Mouse (Mus musculus): ENCODE measurements at regions not wholly inside any gene's neighbourhood (a gene's known extent, or its start where the extent isn't known, plus 50 kb on each side); places are given as distances from the start of the nearest gene placed in this dataset.
A peak's percentile ranks its signal among the peaks of the same experiment; 100 is the strongest.

DNA sequence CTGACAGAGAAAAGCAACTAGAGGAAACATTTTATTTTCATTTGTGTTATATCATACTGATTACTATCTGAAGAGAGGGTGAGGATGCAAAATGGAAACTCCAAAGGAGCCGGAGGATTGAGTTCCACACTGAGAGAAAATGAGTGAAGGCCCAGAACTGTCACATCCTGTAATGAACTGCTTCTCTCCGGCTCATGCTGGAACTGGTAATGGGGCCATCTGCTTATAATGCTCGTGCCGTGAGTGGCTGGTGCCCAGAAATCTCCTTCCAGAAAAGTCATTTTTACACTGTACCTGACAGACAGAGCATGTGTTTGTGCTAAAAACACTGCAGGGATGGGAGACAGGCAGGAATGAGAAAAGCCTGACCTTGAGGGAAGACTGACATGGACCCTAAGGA, 483.5 kb upstream of the Pkdcc start:
- DNase-seq (ENCODE audit: low spot score) = no peak

GRCm38 (mm10) chr17:82742445-82742844, 472.6 kb upstream of the Pkdcc start:
- no peak for DNase-seq (ENCODE audit: low spot score)

DNA sequence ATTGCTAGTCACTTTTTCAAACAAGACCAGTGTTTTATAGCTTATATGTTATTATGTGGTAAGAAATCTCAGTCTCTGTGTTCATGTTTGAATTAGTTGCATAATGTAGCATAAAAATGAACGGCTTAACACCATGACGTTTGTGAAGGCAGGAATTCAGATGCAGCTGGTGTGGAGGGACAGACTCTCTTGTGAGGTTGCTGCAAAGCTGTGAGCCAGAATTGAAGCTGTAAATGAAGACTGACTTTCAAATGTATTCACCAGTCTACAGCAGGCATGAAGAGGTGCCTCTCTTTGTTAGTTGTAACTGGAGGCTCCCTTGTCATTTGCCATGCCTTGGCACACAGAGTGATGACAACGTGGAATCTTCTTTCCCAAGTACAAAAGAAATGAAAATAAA, 457.7 kb upstream of the Pkdcc start:
- DNase-seq (ENCODE audit: low spot score) = no peak

DNA sequence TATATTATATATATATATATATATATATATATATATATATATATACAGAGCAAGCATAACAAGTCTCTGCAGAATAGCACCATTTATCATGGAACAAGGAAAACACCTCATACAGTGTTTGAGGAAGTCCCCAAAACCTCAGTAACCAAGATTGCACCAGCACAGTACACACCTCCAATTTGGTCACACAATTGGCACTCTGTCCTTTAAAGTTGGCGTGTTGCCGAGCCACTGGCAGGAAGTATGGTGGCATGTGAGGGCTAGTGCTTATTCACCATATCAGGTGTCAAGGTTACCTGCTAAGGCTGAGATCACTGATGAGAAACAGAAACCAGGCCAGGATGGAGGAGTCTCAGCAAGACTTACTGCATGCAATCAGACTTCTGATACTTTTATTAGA, 436.0 kb upstream of the Pkdcc start:
- no peak for DNase-seq (ENCODE audit: low spot score)

GRCm38 (mm10) chr17:82822129-82822528, 393.0 kb upstream of the Pkdcc start:
- no peak for DNase-seq (ENCODE audit: low spot score)

DNA sequence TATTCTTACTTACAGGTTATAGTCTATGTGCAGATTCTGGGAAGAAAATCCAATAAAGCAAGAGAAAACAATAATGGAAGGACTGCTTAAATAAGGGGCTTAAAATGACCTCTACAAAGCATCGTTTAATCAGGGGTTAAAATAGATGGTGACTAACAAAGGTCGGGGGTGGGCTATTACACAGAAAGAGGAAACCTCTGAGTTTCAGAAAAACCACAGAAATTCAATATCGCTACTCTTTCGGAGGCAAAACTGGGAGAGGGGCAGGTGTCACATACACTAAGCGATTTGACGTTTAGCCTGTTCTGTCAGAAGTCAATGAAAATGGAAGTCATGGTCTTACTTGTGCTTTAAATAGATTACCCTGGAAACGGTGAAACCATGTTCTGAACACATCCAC, 391.0 kb upstream of the Pkdcc start:
- no peak for DNase-seq (ENCODE audit: low spot score)

- no peak for DNase-seq (ENCODE audit: low spot score)
These were observed 390.5 kb upstream of the Pkdcc start for GRCm38 (mm10) chr17:82824619-82825018.

GRCm38 (mm10) chr17:82827170-82827569, 387.9 kb upstream of the Pkdcc start:
- no peak for DNase-seq (ENCODE audit: low spot score)

DNA sequence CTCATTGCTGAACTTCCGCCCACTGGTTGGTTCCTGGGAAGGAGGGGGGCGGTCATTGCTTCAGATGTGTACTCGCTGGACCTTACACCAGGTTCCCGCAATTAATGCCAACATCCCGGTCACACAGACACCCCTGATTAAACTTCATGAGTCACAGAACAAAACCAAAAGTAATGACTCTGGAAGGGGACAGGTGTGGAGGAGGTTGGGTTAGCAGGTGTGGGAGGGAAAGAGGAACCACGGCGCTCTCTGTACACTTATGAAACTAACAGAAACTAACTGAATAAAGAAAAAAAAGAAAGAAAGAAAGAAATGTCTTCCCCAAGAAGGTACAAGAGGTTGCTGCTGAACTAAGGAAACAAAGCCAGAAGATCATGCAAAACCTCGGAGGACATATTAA, 387.3 kb upstream of the Pkdcc start:
- DNase-seq (ENCODE audit: low spot score) = no peak

DNA sequence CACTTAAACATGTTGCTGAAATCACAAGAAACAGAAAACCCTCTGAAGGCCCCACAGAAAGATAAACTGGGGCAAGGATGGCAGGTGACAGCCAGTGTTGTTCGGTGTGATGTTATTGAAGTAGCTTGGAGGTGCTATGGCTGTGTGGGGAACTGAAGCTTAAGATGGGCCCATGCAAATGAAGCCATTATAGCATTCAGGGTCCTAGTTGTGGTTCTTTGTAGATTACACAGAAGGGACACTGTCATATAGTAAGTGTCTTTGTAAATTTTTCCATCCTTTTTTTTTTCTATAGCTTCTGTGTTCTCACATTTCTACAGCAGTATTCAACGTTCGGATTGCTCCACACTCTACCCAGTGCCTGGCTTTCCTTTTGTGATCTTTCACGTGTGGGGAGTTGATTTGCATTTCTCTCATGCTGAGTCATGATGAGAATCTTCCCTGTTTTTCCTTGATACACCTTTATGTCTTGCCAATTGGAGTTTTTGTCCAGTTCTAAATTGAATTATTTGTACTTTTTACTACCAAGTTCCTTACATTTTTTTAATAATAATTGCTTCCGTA, 386.6 kb upstream of the Pkdcc start:
- DNase-seq (ENCODE audit: low spot score) = no peak

GRCm38 (mm10) chr17:82829415-82829814, 385.7 kb upstream of the Pkdcc start:
- DNase-seq (ENCODE audit: low spot score) = no peak

DNA sequence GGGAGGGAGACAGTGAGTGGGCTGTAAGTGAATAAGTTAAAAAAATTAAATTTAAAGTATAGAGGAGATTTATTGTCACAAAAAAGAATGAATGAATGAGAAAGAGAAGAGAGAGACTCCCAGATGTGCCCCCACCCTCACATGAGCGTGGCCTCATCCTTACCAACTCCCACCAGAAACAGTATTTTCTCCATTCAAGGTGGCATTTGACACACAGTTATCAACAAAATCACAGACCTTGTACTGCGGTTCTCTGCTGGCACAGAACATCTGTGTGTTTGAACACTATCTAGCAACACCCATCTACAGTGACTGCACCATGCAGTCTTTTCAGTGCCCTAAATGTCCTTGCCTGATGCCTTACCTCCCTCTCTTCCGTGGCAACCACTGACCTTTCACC, 380.9 kb upstream of the Pkdcc start:
- no peak for DNase-seq (ENCODE audit: low spot score)

DNA sequence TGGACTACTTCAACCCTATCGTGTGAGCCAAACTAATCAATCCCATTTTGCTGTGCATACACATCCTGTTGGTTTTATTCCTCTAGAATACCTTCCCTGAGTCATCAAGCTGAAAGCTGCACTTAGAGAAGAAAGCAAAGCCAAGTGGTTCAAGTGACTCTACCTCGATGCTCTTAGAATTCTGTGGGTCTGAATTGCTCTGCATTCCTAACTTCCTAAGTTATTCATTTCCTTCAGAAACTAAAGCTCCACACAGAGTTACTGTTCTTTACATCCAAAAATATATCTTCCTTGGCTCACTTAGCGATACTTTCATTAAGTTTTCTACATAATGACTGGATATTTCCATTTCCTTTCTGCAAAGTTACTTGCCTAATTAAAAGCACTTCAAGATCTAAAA, 379.0 kb upstream of the Pkdcc start:
- DNase-seq (ENCODE audit: low spot score) = no peak

- DNase-seq (ENCODE audit: low spot score) = no peak
These were observed 368.2 kb upstream of the Pkdcc start for GRCm38 (mm10) chr17:82846776-82847494.

DNA sequence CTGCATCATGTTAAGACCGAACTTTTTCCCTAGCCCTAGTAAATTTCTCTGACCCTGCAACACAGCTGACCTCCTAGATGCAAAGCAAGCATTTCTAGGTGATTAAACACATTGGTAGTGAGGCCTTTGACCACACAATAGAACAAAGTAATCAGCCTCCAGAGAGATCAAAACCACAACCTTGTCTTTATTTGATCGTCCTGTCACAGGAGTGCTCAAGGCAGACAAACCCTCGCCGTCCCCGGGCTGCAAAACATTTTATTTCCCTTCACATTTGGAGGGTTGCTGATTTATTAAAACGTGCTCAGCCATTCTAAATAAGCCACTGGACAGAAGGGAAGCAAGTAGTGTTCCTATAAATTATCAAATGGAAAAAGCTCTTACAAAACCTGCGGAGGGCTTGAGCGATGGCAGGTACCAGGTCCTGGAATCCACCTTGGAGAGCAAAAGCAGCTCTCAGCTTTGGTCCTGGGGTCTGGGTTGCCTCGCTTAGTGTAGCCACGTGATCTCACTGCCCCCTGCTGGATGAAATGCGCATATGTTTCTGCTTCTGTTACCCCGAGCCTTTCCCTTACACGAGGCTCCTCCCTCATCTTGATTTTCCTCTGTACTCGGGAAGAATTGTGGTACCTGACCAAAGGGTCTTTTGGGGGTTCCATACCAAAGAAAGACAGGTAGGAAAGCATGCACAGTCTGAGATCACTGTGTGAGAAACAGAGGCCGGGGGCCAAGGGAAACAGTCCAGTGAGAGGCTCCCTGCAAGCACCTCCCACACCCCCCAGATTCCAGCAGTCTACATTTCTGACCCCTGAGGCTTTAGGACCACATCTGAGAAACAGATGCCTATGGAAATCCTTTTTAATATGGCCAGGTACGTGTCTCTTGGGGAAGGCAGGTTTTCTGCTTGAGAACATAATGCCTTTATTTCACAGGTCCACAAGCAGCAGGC, 357.6 kb upstream of the Pkdcc start:
- peak; percentile 3 for DNase-seq (ENCODE audit: low spot score)

GRCm38 (mm10) chr17:82860391-82860790, 354.7 kb upstream of the Pkdcc start:
- no peak for DNase-seq (ENCODE audit: low spot score)

DNA sequence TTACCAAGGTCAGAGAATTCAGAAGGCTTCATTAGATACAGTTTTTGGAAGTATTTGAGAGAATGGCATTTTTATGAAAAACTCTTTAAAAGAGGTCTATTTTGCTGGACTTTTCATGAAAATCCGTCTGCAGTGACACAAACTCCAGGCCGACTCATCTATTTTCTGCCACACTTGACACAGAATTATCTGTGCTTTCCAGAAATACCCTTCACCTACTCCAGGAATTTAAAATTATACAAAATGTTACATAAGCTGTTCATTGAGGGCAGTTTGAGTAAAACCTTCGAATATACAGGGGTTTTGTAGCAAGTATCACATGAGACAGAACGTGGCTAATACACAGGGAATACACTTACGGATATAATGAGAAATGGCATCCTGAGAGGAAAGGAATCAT, 354.1 kb upstream of the Pkdcc start:
- DNase-seq (ENCODE audit: low spot score) = no peak

- no peak for DNase-seq (ENCODE audit: low spot score)
These were observed 338.0 kb upstream of the Pkdcc start for GRCm38 (mm10) chr17:82877131-82877530.

GRCm38 (mm10) chr17:82900602-82901001, 314.5 kb upstream of the Pkdcc start:
- no peak for DNase-seq (ENCODE audit: low spot score)

DNA sequence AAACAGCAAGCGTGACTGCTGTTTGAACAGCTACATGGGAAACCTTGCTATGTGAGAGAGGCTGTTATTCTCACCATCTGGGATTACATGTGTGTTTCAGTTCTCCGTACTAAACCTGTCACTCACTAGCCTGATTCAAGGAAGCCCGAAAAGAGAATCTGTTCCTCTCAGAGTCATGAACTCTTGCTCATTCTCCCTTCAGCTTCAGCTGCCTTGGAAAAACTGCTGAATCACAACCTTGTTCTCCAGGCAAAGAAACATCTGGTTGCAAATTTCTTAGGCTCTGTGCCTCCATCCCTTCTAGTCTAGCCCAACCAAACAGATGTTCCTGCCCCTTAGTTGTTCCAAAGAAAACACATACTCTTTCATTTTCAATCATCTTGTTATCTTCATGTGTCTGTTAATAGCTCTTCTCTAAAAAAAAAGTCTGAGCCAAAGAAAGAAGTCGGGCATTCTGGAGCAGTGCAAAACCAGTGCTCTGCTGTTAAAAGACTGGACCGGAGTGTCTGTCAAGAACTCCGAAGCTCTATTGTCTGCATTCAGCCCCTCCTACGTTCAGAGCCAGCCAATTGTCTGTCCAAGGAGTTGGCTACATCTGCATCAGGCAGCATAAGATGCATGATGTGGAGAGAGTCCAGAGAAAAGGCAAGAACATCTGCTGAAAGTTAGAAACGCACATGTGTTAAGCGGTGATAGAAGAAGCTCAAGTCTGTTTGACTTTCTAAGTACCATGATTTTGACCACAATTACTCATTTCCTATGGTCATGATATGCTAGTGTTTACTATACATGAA, 313.8 kb upstream of the Pkdcc start:
- no peak for DNase-seq (ENCODE audit: low spot score)

DNA sequence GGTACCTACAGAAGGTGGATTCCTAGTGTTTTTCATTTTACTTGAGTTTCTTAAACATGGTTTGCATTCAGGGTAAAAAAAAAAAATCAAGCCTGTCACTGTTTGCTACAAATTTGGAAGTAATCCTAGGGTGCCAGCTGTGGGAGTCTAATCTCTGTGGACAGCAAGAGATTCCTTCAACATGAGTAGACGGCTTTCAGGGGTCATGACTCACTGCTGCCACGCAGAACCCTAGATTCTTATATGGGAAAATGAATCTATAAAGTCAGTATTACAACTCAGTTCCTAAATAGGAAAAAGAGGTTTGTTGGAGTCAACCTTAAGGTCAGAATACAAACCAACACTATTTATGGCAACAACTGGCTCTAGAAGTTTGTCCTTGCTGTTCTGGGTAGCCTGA, 310.1 kb upstream of the Pkdcc start:
- DNase-seq (ENCODE audit: low spot score) = no peak

- no peak for DNase-seq (ENCODE audit: low spot score)
These were observed 309.6 kb upstream of the Pkdcc start for GRCm38 (mm10) chr17:82905483-82905882.

Measured in c-Kit-positive CD71-positive TER-119-positive erythroid progenitor cells, embryonic 14.5 days (primary cell).